Mouse (Mus musculus): ENCODE results near the gene Prdm8. TPM values are rescaled to one million over a fixed set of nuclear protein-coding genes. Genes with fewer than 3 reads are reported as not detected.
A peak's percentile ranks its signal among the peaks of the same experiment; 100 is the strongest.

Gene Prdm8
- polyA plus RNA-seq, 1 experiment from 2014 or later: not detected

- no peaks in the 10 kb centered on the region for H3K36me3 ChIP-seq
- peaks cover 73% of the 10 kb centered on the region for H3K27me3 ChIP-seq
- H3K9ac ChIP-seq: no peak overlapping the region
- H3K27ac ChIP-seq: no peak overlapping the region
- DNase-seq (no peak), ATAC-seq (ENCODE audit: low read depth) (no peak)
- H3K4me2 ChIP-seq: no peak overlapping the region
- no peaks in the 10 kb centered on the region for H3K9me3 ChIP-seq (replicated peaks)
- no peak overlapping the region for H3K4me3 ChIP-seq (replicated peaks)
- H3K4me1 ChIP-seq (replicated peaks): no peaks in the 10 kb centered on the region
These were observed 6.7 kb downstream of the Prdm8 start for GRCm38 (mm10) chr5:98173694-98174093.

DNA sequence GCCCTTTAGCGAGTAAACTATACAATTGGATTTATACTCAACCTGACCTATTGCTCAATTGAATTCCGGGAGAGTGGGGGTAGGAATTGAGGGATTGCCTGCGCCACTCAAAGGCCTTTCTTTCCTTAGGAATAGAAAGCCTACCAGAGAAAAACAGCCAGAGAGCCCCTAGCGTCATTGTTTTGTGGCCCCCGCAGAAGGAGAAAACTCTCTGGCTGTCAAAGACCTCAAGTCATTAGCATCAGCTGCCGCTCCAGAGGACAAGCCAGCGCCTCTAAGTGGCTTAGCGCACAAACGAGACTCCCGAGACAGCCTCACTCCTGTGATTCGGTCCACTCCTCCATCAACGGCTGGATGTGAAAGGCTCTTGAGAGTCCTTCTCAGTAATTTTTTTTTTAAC, 12.6 kb downstream of the Prdm8 start:
- H3K9me3 ChIP-seq (replicated peaks): no peaks in the 10 kb centered on the region
- ATAC-seq (ENCODE audit: low read depth): no peak
- no peak for DNase-seq
- H3K27ac ChIP-seq: no peak overlapping the region
- H3K36me3 ChIP-seq: no peaks in the 10 kb centered on the region
- peaks cover 83% of the 10 kb centered on the region for H3K27me3 ChIP-seq
- H3K4me1 ChIP-seq (replicated peaks): no peaks in the 10 kb centered on the region
- 5% methylated on average over 12 of the region's 12 CpGs for WGBS (ENCODE audit: insufficient replicate concordance)
- no peak overlapping the region for H3K9ac ChIP-seq
- no peak overlapping the region for H3K4me2 ChIP-seq
- H3K4me3 ChIP-seq (replicated peaks): no peak overlapping the region

DNA sequence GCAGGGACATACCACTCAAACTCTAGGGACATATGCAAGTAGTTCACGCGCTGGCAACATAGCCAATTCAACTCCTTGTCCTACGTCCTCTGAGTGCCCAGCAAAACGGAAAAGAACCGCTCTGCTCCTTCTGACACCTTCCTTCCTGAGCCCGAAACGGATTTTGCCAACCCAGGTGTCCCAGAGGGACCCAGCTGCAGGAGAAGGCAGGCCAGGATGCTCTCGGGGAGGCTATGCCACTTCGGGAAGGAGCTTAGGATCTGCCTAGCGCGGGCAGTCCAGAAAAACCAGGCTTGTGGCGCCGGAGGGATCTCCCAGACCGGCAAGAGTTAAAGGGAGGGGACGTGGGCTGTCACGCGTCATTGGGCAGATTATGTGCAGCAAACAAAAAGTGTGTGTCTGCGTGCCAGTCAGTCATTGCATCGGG, 13.5 kb downstream of the Prdm8 start:
- DNase-seq: no peak
- Histone ChIP-seq H3K9me3 (replicated peaks) (no peaks in the 10 kb centered on the region), H3K4me1 (replicated peaks) (peaks cover 1% of the 10 kb centered on the region; the same call in 1 of the 2 replicates), H3K9ac (no peak overlapping the region), H3K27me3 (peaks cover 87% of the 10 kb centered on the region), H3K4me3 (replicated peaks) (no peak overlapping the region), H3K36me3 (no peaks in the 10 kb centered on the region), H3K27ac (no peak overlapping the region), H3K4me2 (no peak overlapping the region)
- no peak for ATAC-seq (ENCODE audit: low read depth)
- 0% methylated on average over 19 of the region's 19 CpGs for WGBS (ENCODE audit: insufficient replicate concordance)

DNA sequence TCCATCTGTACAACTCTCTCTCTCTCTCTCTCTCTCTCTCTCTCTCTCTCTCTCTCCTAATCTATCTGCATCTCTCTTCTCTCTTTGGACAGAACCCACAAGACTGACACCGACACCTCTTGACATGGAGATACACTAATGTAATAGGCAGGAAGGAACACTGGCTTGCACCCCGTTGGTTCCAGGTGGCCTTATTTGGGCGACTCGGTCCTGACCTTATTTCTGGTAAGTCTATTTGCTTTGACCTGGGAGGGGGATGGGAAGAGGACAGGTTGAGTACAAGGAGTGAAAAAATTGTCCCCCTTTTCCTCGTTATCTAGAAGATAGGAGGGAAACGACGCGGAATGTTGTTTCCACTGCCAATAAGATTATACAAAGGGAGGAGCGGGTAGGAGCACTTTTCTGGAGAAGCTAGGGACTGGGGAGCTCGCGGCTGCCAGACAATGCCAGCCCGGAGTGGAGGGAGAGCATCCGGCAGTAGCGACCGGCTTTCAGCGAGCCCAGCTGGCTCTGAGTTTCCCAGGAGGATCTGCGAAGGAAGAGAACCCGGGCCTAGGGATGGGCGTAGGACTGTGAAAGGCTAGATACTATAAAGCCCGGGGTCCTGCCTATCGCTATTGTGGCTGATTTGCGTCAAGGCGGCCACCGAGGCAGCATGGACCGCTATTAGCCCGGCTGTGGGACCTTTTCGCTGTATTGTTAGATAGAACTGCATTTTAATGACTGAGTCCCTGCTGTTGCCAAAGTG, 14.1 kb downstream of the Prdm8 start:
- 2% methylated on average over 27 of the region's 27 CpGs for WGBS (ENCODE audit: insufficient replicate concordance)
- Histone ChIP-seq H3K4me1 (replicated peaks) (peaks cover 7% of the 10 kb centered on the region; the same call in 1 of the 2 replicates), H3K4me2 (no peak overlapping the region), H3K27me3 (peaks cover 92% of the 10 kb centered on the region), H3K9ac (no peak overlapping the region), H3K27ac (no peak overlapping the region), H3K4me3 (replicated peaks) (no peak overlapping the region), H3K9me3 (replicated peaks) (no peaks in the 10 kb centered on the region), H3K36me3 (no peaks in the 10 kb centered on the region)
- ATAC-seq (ENCODE audit: low read depth) (no peak), DNase-seq (no peak)

DNA sequence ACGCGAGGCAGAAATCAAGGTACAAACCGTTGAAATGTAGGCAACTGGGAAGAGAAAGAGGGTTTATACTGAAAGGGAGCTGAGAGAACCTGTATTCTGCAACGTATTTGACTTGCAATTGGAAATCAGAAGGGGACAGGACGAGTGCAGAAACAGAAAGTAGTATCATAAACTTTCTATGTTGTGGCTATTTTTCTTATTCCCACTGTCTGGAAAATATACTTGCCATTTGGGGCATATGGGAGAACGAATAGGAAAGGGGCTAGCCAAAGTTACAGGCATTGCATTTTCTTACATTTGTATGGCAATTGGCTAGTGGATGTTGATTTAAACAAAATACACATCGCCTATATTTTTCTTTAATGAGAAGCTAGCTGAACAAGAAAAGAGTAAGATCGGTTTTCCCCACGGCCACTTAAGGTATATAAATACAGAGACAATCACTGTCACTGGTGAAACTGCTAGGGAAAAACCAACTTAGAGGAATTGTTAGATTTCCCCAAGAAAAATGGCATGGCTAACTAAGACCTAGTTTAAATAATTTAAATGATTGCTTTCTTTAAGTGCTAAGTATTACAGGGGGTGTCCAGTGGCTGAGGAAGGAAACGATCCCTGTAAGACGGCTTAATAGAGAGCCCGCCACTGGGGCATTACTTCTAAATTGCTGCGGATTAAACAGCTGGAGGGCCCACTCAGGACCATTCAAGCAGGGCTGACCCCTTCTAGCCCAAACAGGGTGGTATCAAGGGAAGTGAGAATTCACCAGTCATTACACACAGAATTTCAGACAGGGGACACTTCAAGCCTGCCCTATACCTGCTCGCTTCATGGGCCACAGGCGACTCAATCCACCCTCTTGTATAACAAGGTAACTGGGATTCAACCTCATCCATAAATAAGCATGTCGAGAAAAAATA, 14.9 kb downstream of the Prdm8 start:
- Histone ChIP-seq H3K36me3 (no peaks in the 10 kb centered on the region), H3K9ac (no peak overlapping the region), H3K4me3 (replicated peaks) (no peak overlapping the region), H3K4me2 (no peak overlapping the region), H3K27me3 (peaks cover 96% of the 10 kb centered on the region), H3K4me1 (replicated peaks) (peaks cover 12% of the 10 kb centered on the region), H3K9me3 (replicated peaks) (no peaks in the 10 kb centered on the region), H3K27ac (no peak overlapping the region)
- ATAC-seq (ENCODE audit: low read depth) (no peak), DNase-seq (no peak)
- WGBS (ENCODE audit: insufficient replicate concordance): 4% methylated on average over 16 of the region's 16 CpGs

DNA sequence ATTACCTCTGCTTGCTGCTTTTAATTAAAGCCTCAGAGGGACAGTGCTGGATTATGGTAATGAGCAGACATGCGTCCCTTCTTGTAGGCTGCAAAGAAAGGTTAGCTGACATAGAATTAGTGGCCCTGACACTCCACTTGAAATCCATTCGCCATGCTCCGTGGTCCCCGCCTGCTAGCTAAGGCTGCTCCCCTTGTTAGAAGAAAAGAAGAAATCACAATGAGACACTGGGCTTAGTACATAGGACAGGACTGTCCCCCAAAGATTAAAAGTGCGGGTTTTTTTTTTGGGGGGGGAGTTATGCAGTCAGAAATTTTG, 15.6 kb downstream of the Prdm8 start:
- Histone ChIP-seq H3K27ac (no peak overlapping the region), H3K4me2 (no peak overlapping the region), H3K4me1 (replicated peaks) (peaks cover 12% of the 10 kb centered on the region), H3K27me3 (peaks cover 99% of the 10 kb centered on the region), H3K9me3 (replicated peaks) (no peaks in the 10 kb centered on the region), H3K9ac (no peak overlapping the region), H3K36me3 (no peaks in the 10 kb centered on the region), H3K4me3 (replicated peaks) (no peak overlapping the region)
- WGBS (ENCODE audit: insufficient replicate concordance): 2% methylated on average over 5 of the region's 5 CpGs
- no peak for DNase-seq
- ATAC-seq (ENCODE audit: low read depth): no peak

- Histone ChIP-seq H3K4me3 (replicated peaks) (no peak overlapping the region), H3K9ac (no peak overlapping the region), H3K36me3 (no peaks in the 10 kb centered on the region), H3K27me3 (peaks cover 100% of the 10 kb centered on the region), H3K9me3 (replicated peaks) (no peaks in the 10 kb centered on the region), H3K4me2 (no peak overlapping the region), H3K4me1 (replicated peaks) (peaks cover 12% of the 10 kb centered on the region), H3K27ac (no peak overlapping the region)
- 2% methylated on average over 14 of the region's 14 CpGs for WGBS (ENCODE audit: insufficient replicate concordance)
- DNase-seq (no peak), ATAC-seq (ENCODE audit: low read depth) (no peak)
These were observed 16.1 kb downstream of the Prdm8 start for GRCm38 (mm10) chr5:98183031-98183595.

DNA sequence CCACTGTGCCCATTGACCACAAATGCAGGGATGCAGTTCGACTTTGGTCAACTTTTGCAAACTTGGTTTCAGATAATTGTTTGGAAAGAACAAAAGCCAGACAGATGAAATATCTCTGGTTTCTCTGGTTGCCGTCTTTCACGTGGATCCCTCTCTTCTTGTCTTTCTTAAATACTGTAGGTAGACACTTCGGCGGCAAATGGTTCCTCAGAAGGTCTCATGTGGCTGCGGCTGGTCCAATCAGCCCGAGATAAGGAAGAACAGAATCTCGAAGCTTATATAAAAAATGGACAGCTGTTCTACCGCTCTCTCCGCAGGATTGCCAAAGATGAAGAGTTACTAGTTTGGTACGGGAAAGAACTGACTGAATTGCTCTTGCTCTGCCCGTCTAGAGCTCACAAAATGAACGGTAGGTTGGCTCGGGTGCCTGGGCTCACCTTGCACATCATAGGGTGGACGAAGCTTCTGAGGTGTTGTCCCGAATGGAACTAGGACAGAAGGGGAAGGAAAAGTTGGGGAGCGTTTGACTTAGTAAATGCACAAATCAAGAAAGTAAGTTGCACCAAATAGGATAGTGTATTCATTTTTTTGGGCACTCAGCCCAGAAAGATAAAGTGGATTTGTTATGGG, 17.4 kb downstream of the Prdm8 start:
- no peak overlapping the region for H3K4me3 ChIP-seq (replicated peaks)
- 2% methylated on average over 17 of the region's 17 CpGs for WGBS (ENCODE audit: insufficient replicate concordance)
- no peak overlapping the region for H3K27ac ChIP-seq
- no peak overlapping the region for H3K4me2 ChIP-seq
- no peaks in the 10 kb centered on the region for H3K9me3 ChIP-seq (replicated peaks)
- ATAC-seq (ENCODE audit: low read depth) (no peak), DNase-seq (no peak)
- H3K36me3 ChIP-seq: no peaks in the 10 kb centered on the region
- peaks cover 12% of the 10 kb centered on the region for H3K4me1 ChIP-seq (replicated peaks)
- H3K27me3 ChIP-seq: peaks cover 100% of the 10 kb centered on the region
- H3K9ac ChIP-seq: no peak overlapping the region

- WGBS (ENCODE audit: insufficient replicate concordance): 1% methylated on average over 86 of the region's 89 CpGs
- H3K4me2 ChIP-seq: peak overlapping the region; percentile 68
- H3K4me1 ChIP-seq (replicated peaks): peaks cover 12% of the 10 kb centered on the region
- H3K9me3 ChIP-seq (replicated peaks): no peaks in the 10 kb centered on the region
- H3K4me3 ChIP-seq (replicated peaks): peak overlapping the region; percentile 52
- DNase-seq (peak; percentile 17), ATAC-seq (ENCODE audit: low read depth) (no peak; the same call in 1 of the 2 replicates)
- peaks cover 100% of the 10 kb centered on the region for H3K27me3 ChIP-seq
- no peak overlapping the region for H3K27ac ChIP-seq
- no peak overlapping the region for H3K9ac ChIP-seq
- H3K36me3 ChIP-seq: no peaks in the 10 kb centered on the region
These were observed 18.2 kb downstream of the Prdm8 start for GRCm38 (mm10) chr5:98184971-98185805.

- Histone ChIP-seq H3K27ac (no peak overlapping the region), H3K4me1 (replicated peaks) (peaks cover 12% of the 10 kb centered on the region), H3K9ac (no peak overlapping the region), H3K4me3 (replicated peaks) (peak overlapping the region; percentile 52), H3K9me3 (replicated peaks) (no peaks in the 10 kb centered on the region), H3K4me2 (peak overlapping the region; percentile 68), H3K36me3 (no peaks in the 10 kb centered on the region), H3K27me3 (peaks cover 100% of the 10 kb centered on the region)
- no peak for DNase-seq
- WGBS (ENCODE audit: insufficient replicate concordance): under 1% methylated on average over 59 of the region's 106 CpGs
- ATAC-seq (ENCODE audit: low read depth): no peak
These were observed 19.1 kb downstream of the Prdm8 start for GRCm38 (mm10) chr5:98185806-98186751.
